Mouse (Mus musculus) intestine, embryonic 14.5 days (tissue): ENCODE results near the gene Arhgap30. TPM values are rescaled to one million over a fixed set of nuclear protein-coding genes. Genes with fewer than 3 reads are reported as not detected.

Source experiments
- ATAC-seq: fragments of 200-750 bp; cut with Nextera tagmentation; replicated peaks from 2 replicates; pipeline ENCODE4 v1.8.0; 2017; ENCODE audit warnings: low read depth, moderate number of reproducible peaks, moderate TSS enrichment, moderate library complexity; ENCODE audit not compliant: low FRiP score, low TSS enrichment
- DNase-seq: peaks from one replicate; pipeline ENCODE4 v3.0.0-alpha.2; 2018; ENCODE audit warnings: low spot score
- H3K27ac ChIP-seq: fragments of 300-500 bp; sonication (generic); 2 replicates; pipeline ENCODE4 v1.5.1; 2014; ENCODE audit warnings: low read depth, mild to moderate bottlenecking, control low read depth
- H3K27me3 ChIP-seq: fragments of 300-500 bp; sonication (generic); replicated peaks from 2 replicates; pipeline ENCODE4 v1.6.1; 2014; ENCODE audit warnings: low read length, control low read depth; ENCODE audit not compliant: control insufficient read depth, insufficient read depth
- H3K36me3 ChIP-seq: fragments of 300-500 bp; sonication (generic); 2 replicates; pipeline ENCODE4 v1.6.1; 2014; ENCODE audit warnings: low read length, control low read depth; ENCODE audit not compliant: control insufficient read depth, insufficient read depth
- H3K4me1 ChIP-seq: fragments of 300-500 bp; sonication (generic); replicated peaks from 2 replicates; pipeline ENCODE4 v1.6.1; 2014; ENCODE audit warnings: low read length, control low read depth, mixed read lengths; ENCODE audit not compliant: control insufficient read depth, insufficient read depth
- H3K4me2 ChIP-seq: fragments of 300-500 bp; sonication (generic); 2 replicates; pipeline ENCODE4 v1.6.1; 2014; ENCODE audit warnings: low read length
- H3K4me3 ChIP-seq: fragments of 300-500 bp; sonication (generic); 2 replicates; pipeline ENCODE4 v1.5.1; 2014; ENCODE audit warnings: low read depth, low read length, control low read depth, mixed read lengths
- H3K9ac ChIP-seq: fragments of 300-500 bp; sonication (generic); 2 replicates; pipeline ENCODE4 v1.6.1; 2014; ENCODE audit warnings: mild to moderate bottlenecking, low read length
- H3K9me3 ChIP-seq: fragments of 300-500 bp; sonication (generic); 2 replicates; pipeline ENCODE4 v1.6.1; 2016; ENCODE audit warnings: low read length, control low read depth; ENCODE audit not compliant: control insufficient read depth
- whole genome bisulfite sequencing: fragments of 180-500 bp; shearing (Covaris S2); extraction: QIAGEN DNeasy Blood & Tissue Kit; methylation state at CpG from one replicate; pipeline ENCODE4 v1.1.7; 2014; 5-methylcytosine and 5-hydroxymethylcytosine counted together
- polyA plus RNA-seq: library from polyadenylated mRNA; unstranded; fragments of >200 nt; fragmentation: Nextera tagmentation; extraction: Ambion mirVana; gene quantifications from 2 replicates; pipeline ENCODE4 v1.2.1, GENCODE M21; 2014

Gene Arhgap30
- polyA plus RNA-seq, 1 experiment from 2014 or later, result 1.1 TPM

DNA sequence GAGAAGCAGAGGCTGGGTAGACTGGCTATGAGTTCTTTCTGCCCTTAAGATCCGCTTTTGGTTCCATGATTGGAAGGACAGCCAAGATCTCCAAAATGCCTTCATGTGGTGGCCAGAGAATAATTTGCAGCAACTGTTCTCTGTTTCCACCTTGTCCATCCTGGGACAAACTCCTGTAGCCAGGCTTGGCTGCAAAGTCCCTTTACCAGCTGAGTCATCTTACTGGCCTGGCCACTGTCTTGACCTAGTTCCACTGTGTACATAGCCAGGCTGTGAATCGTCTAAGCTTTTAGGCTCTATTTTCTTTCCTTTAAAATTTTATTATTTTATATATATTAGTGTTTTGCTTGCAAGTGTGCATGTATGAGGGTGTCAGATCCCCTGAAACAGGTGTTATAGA is 39.5 kb upstream of the Arhgap30 start:
- Histone ChIP-seq H3K4me3 (no peak overlapping the region), H3K9me3 (no peaks in the 10 kb centered on the region), H3K36me3 (peaks cover 4% of the 10 kb centered on the region; the same call in 1 of the 2 replicates), H3K27ac (no peak overlapping the region), H3K4me1 (peaks cover 9% of the 10 kb centered on the region), H3K4me2 (no peak overlapping the region), H3K9ac (no peak overlapping the region), H3K27me3 (no peaks in the 10 kb centered on the region)
- 90% methylated on average over 2 of the region's 2 CpGs for WGBS
- DNase-seq, result no peak
- ATAC-seq, result no peak

DNA sequence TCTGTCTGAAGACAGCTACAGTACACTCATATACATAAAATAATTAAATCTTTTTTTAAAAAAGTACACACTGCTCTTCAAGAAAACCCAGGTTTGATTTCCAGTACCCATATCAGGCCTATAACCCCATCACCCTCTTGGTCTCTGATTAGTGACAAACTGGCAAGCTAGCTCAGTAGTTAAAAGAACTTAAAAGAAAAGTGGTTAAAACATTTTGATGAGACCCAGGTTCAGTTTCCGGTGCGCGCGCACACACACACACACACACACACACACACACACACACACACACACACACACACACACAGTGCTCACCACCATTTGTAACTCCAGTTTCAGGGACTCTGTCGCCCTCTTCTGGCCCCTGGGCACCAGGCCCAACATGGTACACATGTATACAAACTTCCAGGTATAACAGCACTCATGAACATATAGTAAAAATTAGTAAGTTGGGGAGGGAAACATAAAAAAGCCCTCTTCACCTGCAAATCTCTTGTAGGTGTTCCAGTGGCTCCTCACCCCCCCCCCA is 32.9 kb upstream of the Arhgap30 start:
- DNase-seq, result no peak
- no peaks in the 10 kb centered on the region for H3K9me3 ChIP-seq
- peaks cover 3% of the 10 kb centered on the region; the same call in 1 of the 2 replicates for H3K4me1 ChIP-seq

GRCm38 (mm10) chr1:171356814-171357213 is 31.9 kb upstream of the Arhgap30 start:
- H3K9ac ChIP-seq, result no peak overlapping the region
- ATAC-seq (no peak), DNase-seq (no peak)
- H3K9me3 ChIP-seq, result no peaks in the 10 kb centered on the region
- peaks cover 6% of the 10 kb centered on the region for H3K4me1 ChIP-seq
- no peaks in the 10 kb centered on the region for H3K27me3 ChIP-seq
- no peak overlapping the region for H3K4me3 ChIP-seq
- no peak overlapping the region for H3K4me2 ChIP-seq
- peaks cover 33% of the 10 kb centered on the region for H3K36me3 ChIP-seq
- no peak overlapping the region for H3K27ac ChIP-seq
- 86% methylated on average over 2 of the region's 2 CpGs for WGBS

More for the DNA sequence above, 32.9 kb upstream of the Arhgap30 start:
- Histone ChIP-seq H3K27me3 (no peaks in the 10 kb centered on the region), H3K27ac (no peak overlapping the region), H3K36me3 (peaks cover 33% of the 10 kb centered on the region), H3K4me3 (no peak overlapping the region), H3K9ac (no peak overlapping the region), H3K4me2 (no peak overlapping the region)
- 87% methylated on average over 5 of the region's 5 CpGs for WGBS
- ATAC-seq, result no peak

DNA sequence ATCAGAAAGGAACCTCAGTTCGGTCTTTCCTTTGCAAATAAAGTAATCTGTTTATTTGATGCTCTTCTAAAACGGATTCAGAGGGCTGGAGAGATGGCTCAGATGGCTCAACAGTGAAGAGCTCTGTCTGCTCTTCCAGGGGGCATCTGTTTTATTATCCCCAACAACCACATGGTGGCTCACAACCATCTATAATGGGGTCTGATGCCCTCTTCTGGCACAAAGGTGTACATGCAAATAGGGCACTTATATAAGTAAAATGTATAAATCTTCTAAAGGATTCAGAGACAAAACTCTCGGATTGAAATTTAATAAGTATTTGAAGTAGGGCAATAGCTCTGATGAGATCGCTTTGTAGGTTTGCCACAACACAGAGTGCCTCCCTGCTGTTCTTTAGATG is 30.3 kb upstream of the Arhgap30 start:
- H3K27me3 ChIP-seq, result no peaks in the 10 kb centered on the region
- peaks cover 6% of the 10 kb centered on the region for H3K4me1 ChIP-seq
- H3K9ac ChIP-seq, result no peak overlapping the region
- no peak overlapping the region for H3K4me3 ChIP-seq
- no peak overlapping the region for H3K4me2 ChIP-seq
- 69% methylated on average over 4 of the region's 4 CpGs for WGBS
- peaks cover 33% of the 10 kb centered on the region for H3K36me3 ChIP-seq
- H3K27ac ChIP-seq, result no peak overlapping the region
- ATAC-seq (no peak), DNase-seq (no peak)
- H3K9me3 ChIP-seq, result no peaks in the 10 kb centered on the region

DNA sequence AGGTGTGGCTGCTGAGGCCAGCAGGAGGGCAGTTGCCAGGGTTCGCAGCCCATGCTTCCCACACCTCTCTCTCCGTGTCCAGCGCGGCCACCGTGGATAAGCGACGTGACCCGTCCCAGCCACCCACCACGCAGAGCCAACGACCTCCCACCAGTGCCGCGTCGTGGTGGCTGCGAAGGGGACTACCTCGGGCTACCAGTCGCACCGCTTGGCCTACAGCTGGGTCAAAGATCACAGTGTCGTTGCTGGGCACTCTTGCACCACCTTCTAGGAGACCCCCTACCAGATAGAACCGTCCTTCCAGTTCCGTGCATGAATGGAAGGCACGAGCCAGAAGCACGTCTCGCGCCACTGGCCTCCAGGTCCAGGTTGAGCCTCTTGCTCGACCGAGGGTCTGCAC is 28.5 kb upstream of the Arhgap30 start:
- peak; percentile 50 for ATAC-seq
- H3K4me3 ChIP-seq, result peak overlapping the region; percentile 59
- H3K9ac ChIP-seq, result peak overlapping the region; percentile 31
- H3K4me2 ChIP-seq, result peak overlapping the region; percentile 56
- H3K27me3 ChIP-seq, result no peaks in the 10 kb centered on the region
- peaks cover 33% of the 10 kb centered on the region for H3K36me3 ChIP-seq
- H3K27ac ChIP-seq, result no peak overlapping the region
- DNase-seq, result no peak
- H3K4me1 ChIP-seq, result peaks cover 6% of the 10 kb centered on the region
- WGBS, result 9% methylated on average over 26 of the region's 26 CpGs
- H3K9me3 ChIP-seq, result no peaks in the 10 kb centered on the region

- DNase-seq (peak; percentile 93), ATAC-seq (peak; percentile 93)
- no peaks in the 10 kb centered on the region for H3K9me3 ChIP-seq
- H3K4me3 ChIP-seq, result peak within 1 kb of the TSS; percentile 59
- under 1% methylated on average over 21 of the region's 21 CpGs for WGBS
- H3K4me2 ChIP-seq, result peak within 1 kb of the TSS; percentile 56
- H3K27me3 ChIP-seq, result no peaks in the 10 kb centered on the region
- peak within 1 kb of the TSS; percentile 72 for H3K9ac ChIP-seq
- H3K4me1 ChIP-seq, result peaks cover 6% of the 10 kb centered on the region
- peak within 1 kb of the TSS; percentile 62; the same call in 1 of the 2 replicates for H3K27ac ChIP-seq
- H3K36me3 ChIP-seq, result peaks cover 33% of the 10 kb centered on the region
Measured at GRCm38 (mm10) chr1:171360656-171361055, 28.1 kb upstream of the Arhgap30 start, which contains the start of gene Klhdc9. TSS of gene Klhdc9 (minus strand) at chr1:171360798.

DNA sequence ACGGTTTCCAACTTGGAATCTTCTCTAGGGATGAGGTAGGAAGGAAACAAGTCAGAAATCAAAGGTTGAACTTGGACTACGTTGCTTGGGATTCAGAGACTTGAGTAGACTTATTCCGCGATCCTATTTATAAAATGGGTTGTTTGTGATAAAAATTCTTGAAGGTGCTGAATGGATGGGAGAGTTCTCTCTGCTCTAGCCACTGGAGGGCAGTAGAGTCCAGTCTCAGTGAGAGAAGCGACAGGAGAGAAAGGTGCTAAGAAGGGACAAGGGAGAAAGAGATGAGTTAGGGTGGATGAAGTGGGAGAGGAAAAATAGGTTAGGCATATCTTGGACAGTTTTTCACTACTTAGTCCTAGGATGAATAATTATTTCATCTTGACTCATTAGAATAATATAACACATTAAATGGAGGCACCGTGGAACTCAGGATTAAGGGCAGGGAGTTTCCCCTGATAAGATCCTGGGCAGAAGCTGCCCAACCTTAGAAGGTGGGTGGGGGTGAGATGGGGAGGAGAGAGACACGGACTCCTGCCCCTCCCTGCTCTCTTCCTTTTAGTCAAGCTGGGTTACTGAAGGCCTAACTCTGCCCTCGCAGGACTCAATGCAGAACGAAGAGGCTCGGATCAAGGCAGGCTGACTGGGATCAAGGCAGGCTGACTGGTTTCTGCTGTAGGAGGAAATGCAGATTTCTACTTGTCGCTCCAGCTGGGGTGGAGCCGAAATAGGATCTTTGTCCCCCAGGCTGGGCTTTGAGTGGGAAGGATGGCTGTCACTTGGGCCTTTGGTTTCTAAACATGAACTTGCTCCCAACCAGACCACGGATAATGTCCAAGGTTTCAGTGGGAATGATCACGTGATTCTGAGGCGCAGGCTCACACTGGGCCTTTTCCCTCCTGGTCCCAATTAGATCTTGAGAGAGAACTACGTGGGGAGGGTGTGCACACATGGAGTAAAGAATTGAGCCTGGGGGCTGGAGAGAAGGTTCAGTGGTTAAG is 27.3 kb upstream of the Arhgap30 start:
- Histone ChIP-seq H3K4me2 (peak overlapping the region; percentile 56), H3K9me3 (no peaks in the 10 kb centered on the region), H3K27ac (peak overlapping the region; percentile 62; the same call in 1 of the 2 replicates), H3K9ac (peak overlapping the region; percentile 72), H3K27me3 (no peaks in the 10 kb centered on the region), H3K4me3 (peak overlapping the region; percentile 59), H3K4me1 (peaks cover 6% of the 10 kb centered on the region), H3K36me3 (peaks cover 31% of the 10 kb centered on the region)
- peak; percentile 58 for DNase-seq
- peak; percentile 70 for ATAC-seq
- WGBS, result 23% methylated on average over 16 of the region's 16 CpGs

- no peaks in the 10 kb centered on the region for H3K27me3 ChIP-seq
- H3K27ac ChIP-seq, result no peak overlapping the region
- DNase-seq (no peak), ATAC-seq (no peak)
- WGBS, result 63% methylated on average over 7 of the region's 7 CpGs
- H3K36me3 ChIP-seq, result no peaks in the 10 kb centered on the region
- H3K9ac ChIP-seq, result no peak overlapping the region
- H3K4me1 ChIP-seq, result peaks cover 2% of the 10 kb centered on the region; the same call in 1 of the 2 replicates
- H3K4me3 ChIP-seq, result no peak overlapping the region
- no peak overlapping the region for H3K4me2 ChIP-seq
- H3K9me3 ChIP-seq, result no peaks in the 10 kb centered on the region
Measured at GRCm38 (mm10) chr1:171365934-171366333, 22.8 kb upstream of the Arhgap30 start.
